Mouse (Mus musculus) liver, embryonic 16.5 days (tissue): ENCODE measurements around the gene Slc27a2. TPM values are rescaled to one million over a fixed set of nuclear protein-coding genes. Genes with fewer than 3 reads are reported as not detected.
A peak's percentile ranks its signal among the peaks of the same experiment; 100 is the strongest.

Experiments
- ATAC-seq: fragments of 200-750 bp; cut with Nextera tagmentation; 2 replicates; pipeline ENCODE4 v1.8.0; 2017; ENCODE audit warnings: low read depth, mild to moderate bottlenecking, moderate number of reproducible peaks, moderate library complexity
- H3K27ac ChIP-seq: fragments of 300-500 bp; sonication (generic); 2 replicates; pipeline ENCODE4 v1.5.1; 2014; ENCODE audit warnings: mild to moderate bottlenecking, low read length
- H3K27me3 ChIP-seq: fragments of 300-500 bp; sonication (generic); 2 replicates; pipeline ENCODE4 v1.6.1; 2014; ENCODE audit warnings: low read depth, low read length, mixed read lengths; ENCODE audit not compliant: control insufficient read depth, insufficient read depth
- H3K36me3 ChIP-seq: fragments of 300-500 bp; sonication (generic); 2 replicates; pipeline ENCODE4 v1.6.1; 2014; ENCODE audit warnings: mild to moderate bottlenecking; ENCODE audit not compliant: control insufficient read depth, insufficient read depth
- H3K4me1 ChIP-seq: fragments of 300-500 bp; sonication (generic); 2 replicates; pipeline ENCODE4 v1.6.1; 2014; ENCODE audit warnings: low read depth, low read length, mixed read lengths; ENCODE audit not compliant: control insufficient read depth
- H3K4me2 ChIP-seq: fragments of 300-500 bp; sonication (generic); 2 replicates; pipeline ENCODE4 v1.6.1; 2014; ENCODE audit warnings: low read depth, low read length, mixed read lengths
- H3K4me3 ChIP-seq: fragments of 300-500 bp; sonication (generic); 2 replicates; pipeline ENCODE4 v1.5.1; 2014; ENCODE audit warnings: low read depth, mild to moderate bottlenecking, low read length
- H3K9ac ChIP-seq: fragments of 300-500 bp; sonication (generic); 2 replicates; pipeline ENCODE4 v1.6.1; 2014; ENCODE audit warnings: low read depth, low read length
- H3K9me3 ChIP-seq: fragments of 300-500 bp; sonication (generic); replicated peaks from 2 replicates; pipeline ENCODE4 v1.6.1; 2016; ENCODE audit warnings: low read length; ENCODE audit not compliant: control insufficient read depth
- WGBS: fragments of 180-500 bp; shearing (Covaris S2); extraction: QIAGEN DNeasy Blood & Tissue Kit; methylation state at CpG from one replicate; pipeline ENCODE4 v1.1.7; 2014; ENCODE audit not compliant: insufficient replicate concordance; 5-methylcytosine and 5-hydroxymethylcytosine counted together
- polyA plus RNA-seq: library from polyadenylated mRNA; unstranded; fragments of >200 nt; fragmentation: Nextera tagmentation; extraction: Ambion mirVana; gene quantifications from 2 replicates; pipeline ENCODE4 v1.2.1, GENCODE M21; 2015

The Slc27a2 gene
- polyA plus RNA-seq, 1 experiment from 2014 or later = 150 TPM

DNA sequence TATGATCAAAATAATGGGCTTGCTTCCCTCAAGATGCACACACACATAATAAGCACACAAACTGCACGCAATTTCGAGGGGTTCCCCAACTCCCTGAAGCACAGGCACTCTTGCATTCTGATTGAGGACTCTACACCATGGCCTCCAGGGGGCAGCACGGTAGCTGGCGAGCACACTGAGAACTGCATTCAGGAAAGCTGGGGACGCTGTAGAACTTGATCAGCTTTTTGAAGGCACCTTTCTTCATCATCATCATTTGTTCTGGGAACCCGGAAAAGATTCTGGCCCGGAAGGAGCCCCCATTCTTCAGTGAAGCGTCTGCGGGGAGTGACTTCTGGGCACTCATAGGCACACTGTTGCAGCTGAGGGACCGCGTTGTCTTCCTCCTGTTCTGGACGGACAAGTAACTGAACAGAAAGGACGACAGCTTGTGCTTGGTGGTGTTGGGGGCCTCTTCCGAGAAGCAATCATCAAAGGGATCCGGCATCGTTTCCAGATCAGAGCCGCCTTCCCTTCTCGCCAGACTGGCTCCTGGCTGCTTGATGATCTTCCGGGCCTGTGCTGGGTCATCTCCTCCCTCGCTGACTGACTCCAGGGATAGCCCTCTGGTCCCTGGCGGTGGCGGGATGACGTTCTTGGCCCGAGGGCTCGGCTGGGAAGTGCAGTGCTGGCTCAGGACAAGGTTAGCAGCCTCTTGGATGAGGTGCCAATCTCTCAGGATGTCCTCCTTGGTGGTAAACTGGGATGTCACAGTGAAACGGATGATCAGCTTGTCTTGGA is 41.8 kb downstream of the Slc27a2 start:
- Histone ChIP-seq H3K36me3 (no peaks in the 10 kb centered on the region), H3K9ac (no peak overlapping the region), H3K9me3 (no peaks in the 10 kb centered on the region), H3K27me3 (no peaks in the 10 kb centered on the region), H3K4me3 (peak overlapping the region; percentile 17; the same call in 1 of the 2 replicates), H3K4me2 (peak overlapping the region; percentile 37), H3K27ac (no peak overlapping the region), H3K4me1 (peaks cover 7% of the 10 kb centered on the region)
- 0 out of 2 replicates have a peak, but pooled peaks have one; percentile 15 for ATAC-seq
- 31% methylated on average over 26 of the region's 26 CpGs for WGBS

GRCm38 (mm10) chr2:126596347-126597072 is 44.3 kb downstream of the Slc27a2 start:
- Histone ChIP-seq H3K4me3 (no peak overlapping the region), H3K27ac (no peak overlapping the region), H3K9me3 (no peaks in the 10 kb centered on the region), H3K4me1 (peaks cover 9% of the 10 kb centered on the region), H3K9ac (no peak overlapping the region), H3K36me3 (no peaks in the 10 kb centered on the region), H3K27me3 (no peaks in the 10 kb centered on the region), H3K4me2 (no peak overlapping the region)
- peak; percentile 40; the same call in 1 of the 2 replicates for ATAC-seq
- 69% methylated on average over 7 of the region's 7 CpGs for WGBS

- Histone ChIP-seq H3K36me3 (no peaks in the 10 kb centered on the region), H3K27ac (no peak overlapping the region), H3K27me3 (no peaks in the 10 kb centered on the region), H3K4me1 (peaks cover 9% of the 10 kb centered on the region), H3K4me3 (no peak overlapping the region), H3K4me2 (peak overlapping the region; percentile 21), H3K9ac (no peak overlapping the region), H3K9me3 (no peaks in the 10 kb centered on the region)
- WGBS = 62% methylated on average over 20 of the region's 20 CpGs
- peak; percentile 19; the same call in 1 of the 2 replicates for ATAC-seq
Observed at GRCm38 (mm10) chr2:126597279-126598241, 45.4 kb downstream of the Slc27a2 start.

- 61% methylated on average over 2 of the region's 2 CpGs for WGBS
- Histone ChIP-seq H3K9ac (no peak overlapping the region), H3K4me2 (no peak overlapping the region), H3K27ac (no peak overlapping the region), H3K36me3 (no peaks in the 10 kb centered on the region), H3K4me1 (peaks cover 9% of the 10 kb centered on the region), H3K4me3 (no peak overlapping the region), H3K27me3 (no peaks in the 10 kb centered on the region), H3K9me3 (no peaks in the 10 kb centered on the region)
- ATAC-seq = no peak
Observed at GRCm38 (mm10) chr2:126598359-126598758, 46.2 kb downstream of the Slc27a2 start.

DNA sequence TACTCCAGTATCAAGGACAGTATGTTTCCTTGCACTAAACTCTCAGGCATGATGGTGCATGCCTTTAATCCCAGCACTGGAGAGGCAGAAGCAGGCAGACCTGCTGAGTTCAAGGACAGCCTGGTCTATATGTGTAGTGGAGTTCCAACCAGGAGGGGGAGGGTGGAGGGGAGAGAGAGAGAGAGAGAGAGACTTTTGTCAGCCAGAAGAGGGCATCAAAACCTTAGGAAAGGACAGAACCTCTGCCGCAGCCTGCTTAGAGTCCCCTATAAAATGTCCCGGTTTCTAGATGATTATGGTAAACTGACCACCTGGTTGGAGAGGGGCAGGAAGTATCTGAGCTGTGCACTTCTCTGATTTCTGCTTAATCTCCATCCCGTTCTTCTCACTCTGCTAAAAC is 46.8 kb downstream of the Slc27a2 start:
- H3K4me2 ChIP-seq = no peak overlapping the region
- H3K9me3 ChIP-seq = no peaks in the 10 kb centered on the region
- H3K9ac ChIP-seq = no peak overlapping the region
- 16% methylated on average over 3 of the region's 3 CpGs for WGBS
- H3K27me3 ChIP-seq = no peaks in the 10 kb centered on the region
- ATAC-seq = peak; percentile 23; the same call in 1 of the 2 replicates
- no peaks in the 10 kb centered on the region for H3K36me3 ChIP-seq
- H3K4me1 ChIP-seq = peaks cover 9% of the 10 kb centered on the region
- H3K4me3 ChIP-seq = no peak overlapping the region
- no peak overlapping the region for H3K27ac ChIP-seq

DNA sequence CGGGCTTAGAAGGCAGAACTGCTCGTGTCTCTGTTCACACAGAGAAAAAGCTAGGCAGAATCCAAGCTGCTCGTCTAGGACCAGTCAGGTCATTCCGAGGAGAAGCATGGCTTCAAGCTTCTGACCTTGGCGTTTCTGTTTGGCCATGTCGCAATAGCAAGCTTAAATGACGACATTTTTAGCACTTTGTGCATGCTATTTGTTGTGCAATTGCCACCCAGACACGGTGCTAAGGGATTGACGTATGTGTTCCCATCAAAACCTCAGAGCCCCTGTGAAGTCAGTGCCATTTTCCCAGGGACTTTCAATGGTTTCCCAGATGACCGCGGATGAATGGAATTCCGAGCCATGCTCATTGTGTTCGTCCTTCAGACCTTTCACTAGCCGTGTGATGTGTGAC is 48.3 kb downstream of the Slc27a2 start:
- no peak overlapping the region for H3K27ac ChIP-seq
- ATAC-seq = peak; percentile 55
- WGBS = 53% methylated on average over 14 of the region's 14 CpGs

GRCm38 (mm10) chr2:126601918-126602600 is 49.9 kb downstream of the Slc27a2 start:
- Histone ChIP-seq H3K4me3 (no peak overlapping the region), H3K36me3 (no peaks in the 10 kb centered on the region), H3K4me1 (peaks cover 9% of the 10 kb centered on the region), H3K27ac (peak overlapping the region; percentile 18; the same call in 1 of the 2 replicates), H3K9ac (no peak overlapping the region), H3K9me3 (no peaks in the 10 kb centered on the region), H3K4me2 (no peak overlapping the region), H3K27me3 (no peaks in the 10 kb centered on the region)
- 32% methylated on average over 14 of the region's 14 CpGs for WGBS
- ATAC-seq = no peak

More for the DNA sequence above, 48.3 kb downstream of the Slc27a2 start:
- H3K27me3 ChIP-seq = no peaks in the 10 kb centered on the region
- no peaks in the 10 kb centered on the region for H3K36me3 ChIP-seq
- no peak overlapping the region for H3K4me3 ChIP-seq
- no peak overlapping the region for H3K4me2 ChIP-seq
- H3K9me3 ChIP-seq = no peaks in the 10 kb centered on the region
- no peak overlapping the region for H3K9ac ChIP-seq
- peaks cover 9% of the 10 kb centered on the region for H3K4me1 ChIP-seq

DNA sequence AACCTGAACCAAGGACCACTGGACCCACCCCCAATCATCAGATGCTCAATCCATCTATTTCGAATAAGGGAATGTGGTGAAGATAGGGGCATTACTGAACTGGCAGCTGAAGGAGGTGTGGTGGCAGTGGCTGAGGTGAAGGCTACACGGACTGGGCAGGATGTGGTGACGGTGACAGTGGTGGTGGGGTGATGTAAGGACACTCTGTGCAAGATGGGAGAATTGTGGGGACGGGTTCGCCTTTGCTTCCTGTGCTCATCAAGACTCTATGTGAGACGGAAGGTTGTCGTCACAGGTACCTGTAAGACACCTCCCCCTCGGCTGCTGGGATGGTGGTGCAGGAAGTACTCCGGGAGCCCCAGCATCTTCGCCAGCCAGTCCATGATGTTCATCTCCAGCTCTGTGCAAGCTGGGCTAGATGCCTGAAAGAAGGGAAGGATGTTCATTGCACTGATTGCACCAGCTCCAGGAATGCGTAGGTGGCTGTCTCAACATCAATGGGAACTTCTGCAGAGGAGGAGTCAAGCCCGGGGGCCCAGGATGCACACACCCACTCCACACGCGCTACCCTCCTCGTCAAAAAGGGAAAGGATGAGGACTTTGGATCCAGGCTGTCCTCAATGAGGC is 54.0 kb downstream of the Slc27a2 start:
- Histone ChIP-seq H3K9me3 (no peaks in the 10 kb centered on the region), H3K36me3 (no peaks in the 10 kb centered on the region), H3K27me3 (no peaks in the 10 kb centered on the region), H3K4me2 (no peak overlapping the region), H3K4me3 (no peak overlapping the region), H3K9ac (no peak overlapping the region), H3K27ac (no peak overlapping the region), H3K4me1 (no peaks in the 10 kb centered on the region)
- no peak for ATAC-seq
- 56% methylated on average over 15 of the region's 15 CpGs for WGBS
